Mouse (Mus musculus) liver, embryonic 15.5 days (tissue): Measurements from ENCODE around the gene Brinp1. TPM values are rescaled to one million over a fixed set of nuclear protein-coding genes. Genes with fewer than 3 reads are reported as not detected.

Experiments used
- ATAC-seq: fragments of 200-750 bp; cut with Nextera tagmentation; 2 replicates; pipeline ENCODE4 v1.8.0; 2017; ENCODE audit warnings: moderate number of reproducible peaks, mild to moderate bottlenecking, moderate library complexity; ENCODE audit not compliant: insufficient read depth
- H3K27ac ChIP-seq: fragments of 300-500 bp; sonication (generic); replicated peaks from 2 replicates; pipeline ENCODE4 v1.5.1; 2015; ENCODE audit warnings: mild to moderate bottlenecking, inconsistent platforms
- H3K27me3 ChIP-seq: fragments of 300-500 bp; sonication (generic); 2 replicates; pipeline ENCODE4 v1.6.1; 2015; ENCODE audit warnings: mild to moderate bottlenecking, inconsistent platforms
- H3K36me3 ChIP-seq: fragments of 300-500 bp; sonication (generic); replicated peaks from 2 replicates; pipeline ENCODE4 v1.6.1; 2015; ENCODE audit warnings: moderate library complexity, mild to moderate bottlenecking, inconsistent platforms
- H3K4me1 ChIP-seq: fragments of 300-500 bp; sonication (generic); replicated peaks from 2 replicates; pipeline ENCODE4 v1.6.1; 2015; ENCODE audit warnings: inconsistent platforms
- H3K4me2 ChIP-seq: fragments of 300-500 bp; sonication (generic); 2 replicates; pipeline ENCODE4 v1.6.1; 2015; ENCODE audit warnings: moderate library complexity, mild to moderate bottlenecking, inconsistent platforms
- H3K4me3 ChIP-seq: fragments of 300-500 bp; sonication (generic); replicated peaks from 2 replicates; pipeline ENCODE4 v1.5.1; 2015; ENCODE audit warnings: mild to moderate bottlenecking, inconsistent platforms
- H3K9ac ChIP-seq: fragments of 300-500 bp; sonication (generic); 2 replicates; pipeline ENCODE4 v1.6.1; 2015; ENCODE audit warnings: moderate library complexity, mild to moderate bottlenecking, inconsistent platforms
- H3K9me3 ChIP-seq: fragments of 300-500 bp; sonication (generic); replicated peaks from 2 replicates; pipeline ENCODE4 v1.6.1; 2016; ENCODE audit warnings: inconsistent platforms
- WGBS: fragments of 180-500 bp; shearing (Covaris S2); methylation state at CpG from one replicate; pipeline ENCODE4 v1.1.7; 2015; ENCODE audit warnings: mixed read lengths; ENCODE audit not compliant: insufficient replicate concordance; 5-methylcytosine and 5-hydroxymethylcytosine counted together
- polyA plus RNA-seq: library from polyadenylated mRNA; unstranded; fragments of >200 nt; fragmentation: Nextera tagmentation; extraction: Ambion mirVana; gene quantifications from 2 replicates; pipeline ENCODE4 v1.2.1, GENCODE M21; 2015

Brinp1 gene
- 0.15 and 0.22 TPM in 2 replicates for polyA plus RNA-seq

GRCm38 (mm10) chr4:68954322-68954901 is at the start of gene Brinp1:
Gene Brinp1, minus strand, starts transcription at chr4:68954397.
- ATAC-seq: no peak
- Histone ChIP-seq H3K27me3 (peaks cover 27% of the 10 kb centered on the region), H3K4me2 (peak within 1 kb of the TSS; percentile 33), H3K9ac (no peak within 1 kb of the TSS), H3K27ac (no peak within 1 kb of the TSS), H3K36me3 (no peaks in the 10 kb centered on the region), H3K4me3 (peak within 1 kb of the TSS; percentile 32), H3K9me3 (no peaks in the 10 kb centered on the region), H3K4me1 (no peaks in the 10 kb centered on the region)
- 3% methylated on average over 33 of the region's 33 CpGs for WGBS

- no peaks in the 10 kb centered on the region for H3K4me1 ChIP-seq
- no peaks in the 10 kb centered on the region for H3K36me3 ChIP-seq
- no peaks in the 10 kb centered on the region for H3K9me3 ChIP-seq
- 48% methylated on average over 2 of the region's 2 CpGs for WGBS
- H3K4me3 ChIP-seq: no peak overlapping the region
- no peak for ATAC-seq
- H3K27me3 ChIP-seq: peaks cover 27% of the 10 kb centered on the region
- H3K4me2 ChIP-seq: no peak overlapping the region
- H3K27ac ChIP-seq: no peak overlapping the region
- H3K9ac ChIP-seq: no peak overlapping the region
Measured at GRCm38 (mm10) chr4:68957265-68957664, 3.1 kb upstream of the Brinp1 start.

GRCm38 (mm10) chr4:68955621-68956020 is 1.4 kb upstream of the Brinp1 start:
- no peak for ATAC-seq
- Histone ChIP-seq H3K27ac (no peak overlapping the region), H3K4me3 (no peak overlapping the region), H3K9me3 (no peaks in the 10 kb centered on the region), H3K9ac (no peak overlapping the region), H3K36me3 (no peaks in the 10 kb centered on the region), H3K4me2 (no peak overlapping the region), H3K27me3 (peaks cover 27% of the 10 kb centered on the region), H3K4me1 (no peaks in the 10 kb centered on the region)
- WGBS: 2% methylated on average over 4 of the region's 4 CpGs

GRCm38 (mm10) chr4:68953667-68954321 is 403 bp downstream of the Brinp1 start:
- H3K27ac ChIP-seq: no peak overlapping the region
- peaks cover 27% of the 10 kb centered on the region for H3K27me3 ChIP-seq
- WGBS: under 1% methylated on average over 40 of the region's 40 CpGs
- ATAC-seq: no peak
- H3K4me3 ChIP-seq: peak overlapping the region; percentile 32
- no peaks in the 10 kb centered on the region for H3K9me3 ChIP-seq
- H3K4me1 ChIP-seq: no peaks in the 10 kb centered on the region
- no peak overlapping the region for H3K9ac ChIP-seq
- peak overlapping the region; percentile 33 for H3K4me2 ChIP-seq
- no peaks in the 10 kb centered on the region for H3K36me3 ChIP-seq

GRCm38 (mm10) chr4:68953131-68953551 is 1.1 kb downstream of the Brinp1 start:
- Histone ChIP-seq H3K4me3 (no peak overlapping the region), H3K36me3 (no peaks in the 10 kb centered on the region), H3K27ac (no peak overlapping the region), H3K27me3 (peaks cover 27% of the 10 kb centered on the region), H3K4me2 (peak overlapping the region; percentile 33; the same call in 1 of the 2 replicates), H3K9ac (no peak overlapping the region), H3K9me3 (no peaks in the 10 kb centered on the region), H3K4me1 (no peaks in the 10 kb centered on the region)
- no peak for ATAC-seq
- WGBS: 10% methylated on average over 8 of the region's 8 CpGs

GRCm38 (mm10) chr4:68950556-68950955 is 3.6 kb downstream of the Brinp1 start:
- ATAC-seq: no peak
- H3K36me3 ChIP-seq: no peaks in the 10 kb centered on the region
- no peak overlapping the region for H3K4me2 ChIP-seq
- H3K9ac ChIP-seq: no peak overlapping the region
- H3K9me3 ChIP-seq: no peaks in the 10 kb centered on the region
- H3K4me3 ChIP-seq: no peak overlapping the region
- 8% methylated on average over 2 of the region's 2 CpGs for WGBS
- H3K27ac ChIP-seq: no peak overlapping the region
- H3K27me3 ChIP-seq: peaks cover 27% of the 10 kb centered on the region
- no peaks in the 10 kb centered on the region for H3K4me1 ChIP-seq

GRCm38 (mm10) chr4:68942938-68943337 is 11.3 kb downstream of the Brinp1 start:
- ATAC-seq: no peak
- Histone ChIP-seq H3K27me3 (no peaks in the 10 kb centered on the region), H3K4me3 (no peak overlapping the region), H3K36me3 (no peaks in the 10 kb centered on the region), H3K9me3 (no peaks in the 10 kb centered on the region), H3K9ac (no peak overlapping the region), H3K27ac (no peak overlapping the region), H3K4me2 (no peak overlapping the region), H3K4me1 (no peaks in the 10 kb centered on the region)
- 50% methylated on average over 2 of the region's 2 CpGs for WGBS

GRCm38 (mm10) chr4:68930022-68930421 is 24.2 kb downstream of the Brinp1 start:
- no peak overlapping the region for H3K4me2 ChIP-seq
- H3K36me3 ChIP-seq: no peaks in the 10 kb centered on the region
- no peak for ATAC-seq
- H3K4me3 ChIP-seq: no peak overlapping the region
- no peaks in the 10 kb centered on the region for H3K4me1 ChIP-seq
- H3K9me3 ChIP-seq: no peaks in the 10 kb centered on the region
- H3K9ac ChIP-seq: no peak overlapping the region
- 44% methylated on average over 3 of the region's 3 CpGs for WGBS
- no peaks in the 10 kb centered on the region for H3K27me3 ChIP-seq
- no peak overlapping the region for H3K27ac ChIP-seq

- H3K4me2 ChIP-seq: no peak overlapping the region
- H3K4me3 ChIP-seq: no peak overlapping the region
- no peak overlapping the region for H3K9ac ChIP-seq
- H3K27me3 ChIP-seq: no peaks in the 10 kb centered on the region
- no peaks in the 10 kb centered on the region for H3K4me1 ChIP-seq
- no peak overlapping the region for H3K27ac ChIP-seq
- ATAC-seq: no peak
- WGBS: 59% methylated on average over 2 of the region's 2 CpGs
- no peaks in the 10 kb centered on the region for H3K36me3 ChIP-seq
- no peaks in the 10 kb centered on the region for H3K9me3 ChIP-seq
Measured at GRCm38 (mm10) chr4:68926091-68926490, 28.1 kb downstream of the Brinp1 start.

GRCm38 (mm10) chr4:68922944-68923343 is 31.3 kb downstream of the Brinp1 start:
- no peak overlapping the region for H3K4me2 ChIP-seq
- no peak overlapping the region for H3K9ac ChIP-seq
- H3K4me3 ChIP-seq: no peak overlapping the region
- 18% methylated on average over 1 of the region's 1 CpGs for WGBS
- no peaks in the 10 kb centered on the region for H3K4me1 ChIP-seq
- no peaks in the 10 kb centered on the region for H3K36me3 ChIP-seq
- no peaks in the 10 kb centered on the region for H3K27me3 ChIP-seq
- no peak overlapping the region for H3K27ac ChIP-seq
- H3K9me3 ChIP-seq: no peaks in the 10 kb centered on the region
- ATAC-seq: no peak

GRCm38 (mm10) chr4:68922504-68922903 is 31.7 kb downstream of the Brinp1 start:
- H3K36me3 ChIP-seq: no peaks in the 10 kb centered on the region
- no peak overlapping the region for H3K27ac ChIP-seq
- no peak overlapping the region for H3K9ac ChIP-seq
- no peak overlapping the region for H3K4me2 ChIP-seq
- H3K4me3 ChIP-seq: no peak overlapping the region
- no peaks in the 10 kb centered on the region for H3K27me3 ChIP-seq
- ATAC-seq: no peak
- 71% methylated on average over 1 of the region's 1 CpGs for WGBS
- H3K4me1 ChIP-seq: no peaks in the 10 kb centered on the region
- no peaks in the 10 kb centered on the region for H3K9me3 ChIP-seq
